Mouse (Mus musculus) thymus, adult 2 months (tissue): Measurements from ENCODE around the gene Rbp7.

Experiments
- CTCF ChIP-seq: fragments of 200-500 bp; IDR thresholded peaks from 2 replicates; pipeline ENCODE4 v1.5.1; 2012; ENCODE audit warnings: mild to moderate bottlenecking, control low read depth, low read length, moderate library complexity, borderline replicate concordance; ENCODE audit not compliant: control insufficient read depth, poor library complexity, insufficient read depth; ENCODE audit errors: extremely low read depth
- POLR2A ChIP-seq: fragments of 200-500 bp; IDR thresholded peaks from 2 replicates; pipeline ENCODE4 v1.6.1; 2012; ENCODE audit warnings: mild to moderate bottlenecking, low read length, control low read depth, moderate library complexity; ENCODE audit not compliant: control insufficient read depth, poor library complexity, insufficient read depth; ENCODE audit errors: extremely low read depth

DNA sequence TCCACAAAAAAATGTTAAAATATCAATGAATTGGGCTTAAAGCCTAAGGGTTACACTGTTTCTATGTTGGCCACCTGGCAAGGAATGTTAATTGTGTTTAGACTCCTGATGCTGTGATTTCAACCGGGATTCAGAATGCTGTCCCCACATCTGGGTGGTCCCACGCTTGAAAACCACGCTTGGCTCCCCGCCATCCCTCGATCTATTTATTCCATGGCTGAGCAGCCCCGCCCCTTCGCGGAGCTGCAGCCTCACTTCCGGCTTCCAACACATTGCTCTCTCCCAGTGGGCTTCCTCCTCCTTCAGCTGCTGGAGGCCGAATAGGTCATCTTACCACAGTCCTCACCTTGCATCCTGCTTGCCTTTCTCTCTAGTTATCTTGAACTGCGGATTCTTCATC lies 8.9 kb downstream of the Rbp7 start:
- TF ChIP-seq CTCF: no peak
- no peak for TF ChIP-seq POLR2A
